In the genomic region with DNA sequence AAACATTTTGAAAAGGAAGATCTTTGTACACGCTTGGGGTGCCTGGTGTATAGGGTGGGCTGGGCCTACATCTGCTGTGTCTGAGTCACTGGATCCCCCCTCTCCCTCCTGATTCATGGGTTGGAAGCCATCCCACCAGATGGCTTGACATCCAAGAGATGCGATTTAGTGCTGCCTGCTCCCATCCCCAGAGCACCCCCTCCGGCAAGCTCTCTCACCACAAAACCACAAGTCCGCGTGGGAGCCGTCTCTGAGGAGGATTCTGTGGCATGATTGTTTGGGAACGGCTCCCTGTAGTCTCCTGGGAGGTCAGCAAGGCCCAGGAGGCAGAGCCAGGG, we compare ENCODE assay signal across 9 mouse cellular contexts. TPM values are rescaled to one million over a fixed set of nuclear protein-coding genes. Genes with fewer than 3 reads are reported as not detected.
DNase-seq lines count a peak whose midpoint lies in the region; ATAC-seq lines count a peak whose summit lies in the region.
"Had no signal": no experiment of that assay in that cellular context is flagged by ENCODE, and none has a peak within 500 bp of the region (broad histone marks: within the 10 kb centered on the region; RNA-seq: fewer than 3 reads in every experiment).

No protein-coding gene starts in this region.

- peak; percentile 9 for DNase-seq in forebrain, embryonic 14.5 days (ENCODE audit: low spot score)
- peak; percentile 78 for DNase-seq in adipocyte (ENCODE audit: low spot score)
- DNase-seq in left cerebral cortex, adult 18-20 months (ENCODE audit: low spot score in 2 of 2), result peak; percentile 78 to 80
- no peak for DNase-seq in embryo, embryonic 11 days

- no peak overlapping the region for H3K4me2 ChIP-seq in forebrain, embryonic 14.5 days (ENCODE audit: low read length)
- H3K4me2 ChIP-seq in forebrain, embryonic 13.5 days, result no peak overlapping the region
- no peak overlapping the region for H3K4me2 ChIP-seq in heart, embryonic 15.5 days
- no peak overlapping the region for H3K4me2 ChIP-seq in stomach, embryonic 14.5 days (replicated peaks; ENCODE audit: low read depth, low read length)
- H3K4me2 ChIP-seq in midbrain, embryonic 16.5 days (ENCODE audit: low read length), result no peak overlapping the region
- H3K4me2 ChIP-seq: midbrain, embryonic 12.5 days had no signal

- H3K9me3 ChIP-seq in forebrain, embryonic 14.5 days (replicated peaks; ENCODE audit: control insufficient read depth, low read length), result peaks cover 2% of the 10 kb centered on the region; the same call in 1 of the 2 replicates
- peaks cover 12% of the 10 kb centered on the region for H3K9me3 ChIP-seq in forebrain, embryonic 13.5 days (replicated peaks)
- H3K9me3 ChIP-seq in heart, embryonic 15.5 days (replicated peaks), result peaks cover 5% of the 10 kb centered on the region; the same call in 1 of the 2 replicates
- H3K9me3 ChIP-seq in stomach, embryonic 14.5 days (ENCODE audit: control insufficient read depth, low read depth, low read length), result peaks cover 11% of the 10 kb centered on the region; the same call in 1 of the 2 replicates
- H3K9me3 ChIP-seq in midbrain, embryonic 16.5 days (replicated peaks; ENCODE audit: control insufficient read depth, low read length, poor library complexity, severe bottlenecking), result peaks cover 13% of the 10 kb centered on the region; the same call in 1 of the 2 replicates

- no peak for ATAC-seq in forebrain, embryonic 14.5 days
- ATAC-seq in forebrain, embryonic 13.5 days, result no peak
- ATAC-seq in heart, embryonic 15.5 days (replicated peaks; ENCODE audit: insufficient number of reproducible peaks, insufficient read depth, low FRiP score, low read depth), result peak; percentile 51; the same call in 1 of the 2 replicates
- ATAC-seq in stomach, embryonic 14.5 days (ENCODE audit: insufficient number of reproducible peaks, insufficient read depth, low FRiP score, low read depth), result peak; percentile 67; the same call in 1 of the 2 replicates
- no peak for ATAC-seq in midbrain, embryonic 16.5 days

- no peak overlapping the region for H3K4me3 ChIP-seq in forebrain, embryonic 14.5 days (ENCODE audit: low read depth, low read length)
- no peak overlapping the region for H3K4me3 ChIP-seq in forebrain, embryonic 13.5 days
- H3K4me3 ChIP-seq in heart, embryonic 15.5 days, result no peak overlapping the region
- no peak overlapping the region for H3K4me3 ChIP-seq in stomach, embryonic 14.5 days (ENCODE audit: low read depth, low read length)
- no peak overlapping the region for H3K4me3 ChIP-seq in midbrain, embryonic 16.5 days (ENCODE audit: low read depth, low read length)
- H3K4me3 ChIP-seq: midbrain, embryonic 12.5 days had no signal

- no peaks in the 10 kb centered on the region for H3K36me3 ChIP-seq in forebrain, embryonic 14.5 days (ENCODE audit: control insufficient read depth, insufficient read depth, low read length)
- H3K36me3 ChIP-seq in forebrain, embryonic 13.5 days (ENCODE audit: poor library complexity, severe bottlenecking), result no peaks in the 10 kb centered on the region
- H3K36me3 ChIP-seq in heart, embryonic 15.5 days, result no peaks in the 10 kb centered on the region
- H3K36me3 ChIP-seq in stomach, embryonic 14.5 days (ENCODE audit: control insufficient read depth, insufficient read depth, low read length), result no peaks in the 10 kb centered on the region
- H3K36me3 ChIP-seq in midbrain, embryonic 16.5 days (ENCODE audit: control insufficient read depth, insufficient read depth, low read length), result no peaks in the 10 kb centered on the region
- H3K36me3 ChIP-seq: midbrain, embryonic 12.5 days had no signal

- no peak overlapping the region for H3K9ac ChIP-seq in forebrain, embryonic 14.5 days (ENCODE audit: low read length)
- no peak overlapping the region for H3K9ac ChIP-seq in forebrain, embryonic 13.5 days
- H3K9ac ChIP-seq in heart, embryonic 15.5 days, result no peak overlapping the region
- H3K9ac ChIP-seq in stomach, embryonic 14.5 days (replicated peaks; ENCODE audit: low read depth, low read length), result no peak overlapping the region
- no peak overlapping the region for H3K9ac ChIP-seq in midbrain, embryonic 16.5 days (ENCODE audit: low read depth, low read length)
- H3K9ac ChIP-seq: midbrain, embryonic 12.5 days had no signal

- no peaks in the 10 kb centered on the region for H3K4me1 ChIP-seq in forebrain, embryonic 14.5 days (ENCODE audit: control insufficient read depth, insufficient read depth, low read length)
- no peaks in the 10 kb centered on the region for H3K4me1 ChIP-seq in forebrain, embryonic 13.5 days
- no peaks in the 10 kb centered on the region for H3K4me1 ChIP-seq in heart, embryonic 15.5 days (replicated peaks)
- peaks cover 5% of the 10 kb centered on the region for H3K4me1 ChIP-seq in stomach, embryonic 14.5 days (ENCODE audit: control insufficient read depth, insufficient read depth, low read length)
- no peaks in the 10 kb centered on the region for H3K4me1 ChIP-seq in midbrain, embryonic 16.5 days (ENCODE audit: control insufficient read depth, insufficient read depth, low read length)
- H3K4me1 ChIP-seq: midbrain, embryonic 12.5 days had no signal

- 73% methylated on average over 7 of the region's 7 CpGs for WGBS in forebrain, embryonic 14.5 days
- WGBS in forebrain, embryonic 13.5 days, result 79% methylated on average over 7 of the region's 7 CpGs
- WGBS in heart, embryonic 15.5 days, result 50% methylated on average over 7 of the region's 7 CpGs
- 42% methylated on average over 7 of the region's 7 CpGs for WGBS in stomach, embryonic 14.5 days
- WGBS in midbrain, embryonic 16.5 days, result 70% methylated on average over 7 of the region's 7 CpGs

- H3K27ac ChIP-seq in forebrain, embryonic 14.5 days (ENCODE audit: low read depth, low read length), result no peak overlapping the region
- H3K27ac ChIP-seq in forebrain, embryonic 13.5 days, result no peak overlapping the region
- H3K27ac ChIP-seq in heart, embryonic 15.5 days, result peak overlapping the region; percentile 8; the same call in 1 of the 2 replicates
- peak overlapping the region; percentile 72 for H3K27ac ChIP-seq in stomach, embryonic 14.5 days (ENCODE audit: low read length)
- no peak overlapping the region for H3K27ac ChIP-seq in midbrain, embryonic 16.5 days (ENCODE audit: low read length)
- H3K27ac ChIP-seq: midbrain, embryonic 12.5 days had no signal

- no peaks in the 10 kb centered on the region for H3K27me3 ChIP-seq in forebrain, embryonic 14.5 days (replicated peaks; ENCODE audit: control insufficient read depth, insufficient read depth, low read length)
- H3K27me3 ChIP-seq in forebrain, embryonic 13.5 days, result no peaks in the 10 kb centered on the region
- no peaks in the 10 kb centered on the region for H3K27me3 ChIP-seq in heart, embryonic 15.5 days
- H3K27me3 ChIP-seq in stomach, embryonic 14.5 days (ENCODE audit: control insufficient read depth, insufficient read depth, low read length), result no peaks in the 10 kb centered on the region
- H3K27me3 ChIP-seq in midbrain, embryonic 16.5 days (ENCODE audit: control insufficient read depth, insufficient read depth, low read depth, low read length), result no peaks in the 10 kb centered on the region
- H3K27me3 ChIP-seq: midbrain, embryonic 12.5 days had no signal

RNA-seq across cellular contexts. Expression of a gene that starts 45.5 kb away (rescaled TPM):
- polyA plus RNA-seq in forebrain, embryonic 14.5 days (2014; fragmentation: Nextera tagmentation; extraction: Ambion mirVana), result 4.7 and 7.1 TPM in 2 replicates
- polyA plus RNA-seq in forebrain, embryonic 13.5 days (2015; fragmentation: Nextera tagmentation; extraction: Ambion mirVana), result 4.4 and 5.4 TPM in 2 replicates
- 90.2 and 125 TPM in 2 replicates for polyA plus RNA-seq in heart, embryonic 15.5 days (2015; fragmentation: Nextera tagmentation; extraction: Ambion mirVana)
- total RNA-seq in left cerebral cortex, adult 18-20 months (2021), result 10 to 100 TPM in 1 of 2 experiments, 1 to 10 TPM in 1; 9.3 to 16.1 TPM
- 148 and 176 TPM in 2 replicates for polyA plus RNA-seq in stomach, embryonic 14.5 days (2014; fragmentation: Nextera tagmentation; extraction: Ambion mirVana)
- polyA plus RNA-seq in midbrain, embryonic 16.5 days (2015; fragmentation: Nextera tagmentation; extraction: Ambion mirVana), result 11.5 and 13.9 TPM in 2 replicates

RNA-seq across cellular contexts. Expression of a gene that starts 57.1 kb away (rescaled TPM):
- polyA plus RNA-seq in forebrain, embryonic 14.5 days (2014; fragmentation: Nextera tagmentation; extraction: Ambion mirVana), result 6.6 and 10.8 TPM in 2 replicates
- 4.4 and 5.9 TPM in 2 replicates for polyA plus RNA-seq in forebrain, embryonic 13.5 days (2015; fragmentation: Nextera tagmentation; extraction: Ambion mirVana)
- polyA plus RNA-seq in heart, embryonic 15.5 days (2015; fragmentation: Nextera tagmentation; extraction: Ambion mirVana), result 90.9 and 128 TPM in 2 replicates
- 10 to 100 TPM; 48.6 to 52.8 TPM for total RNA-seq in left cerebral cortex, adult 18-20 months (2021)
- 275 and 292 TPM in 2 replicates for polyA plus RNA-seq in stomach, embryonic 14.5 days (2014; fragmentation: Nextera tagmentation; extraction: Ambion mirVana)
- 14.0 and 17.0 TPM in 2 replicates for polyA plus RNA-seq in midbrain, embryonic 16.5 days (2015; fragmentation: Nextera tagmentation; extraction: Ambion mirVana)

Comparison
In these comparisons a context has a peak if more than half of its experiments do, and no peak if none do; other contexts are left out.
1. ATAC-seq: peak in heart, embryonic 15.5 days (single experiment) and stomach, embryonic 14.5 days (single experiment); none in forebrain, embryonic 14.5 days (single experiment), forebrain, embryonic 13.5 days (single experiment) and midbrain, embryonic 16.5 days (single experiment).
2. H3K27ac ChIP-seq: peak in heart, embryonic 15.5 days (single experiment) and stomach, embryonic 14.5 days (single experiment); none in forebrain, embryonic 14.5 days (single experiment), forebrain, embryonic 13.5 days (single experiment) and midbrain, embryonic 16.5 days (single experiment).